Mouse (Mus musculus) lung, postnatal 36 days (tissue): Measurements from ENCODE around the gene Pdf.

Experiments
- DNase-seq: peaks from one replicate; pipeline ENCODE4 v3.0.0; 2022; ENCODE audit warnings: mixed read lengths

The Pdf gene

DNA sequence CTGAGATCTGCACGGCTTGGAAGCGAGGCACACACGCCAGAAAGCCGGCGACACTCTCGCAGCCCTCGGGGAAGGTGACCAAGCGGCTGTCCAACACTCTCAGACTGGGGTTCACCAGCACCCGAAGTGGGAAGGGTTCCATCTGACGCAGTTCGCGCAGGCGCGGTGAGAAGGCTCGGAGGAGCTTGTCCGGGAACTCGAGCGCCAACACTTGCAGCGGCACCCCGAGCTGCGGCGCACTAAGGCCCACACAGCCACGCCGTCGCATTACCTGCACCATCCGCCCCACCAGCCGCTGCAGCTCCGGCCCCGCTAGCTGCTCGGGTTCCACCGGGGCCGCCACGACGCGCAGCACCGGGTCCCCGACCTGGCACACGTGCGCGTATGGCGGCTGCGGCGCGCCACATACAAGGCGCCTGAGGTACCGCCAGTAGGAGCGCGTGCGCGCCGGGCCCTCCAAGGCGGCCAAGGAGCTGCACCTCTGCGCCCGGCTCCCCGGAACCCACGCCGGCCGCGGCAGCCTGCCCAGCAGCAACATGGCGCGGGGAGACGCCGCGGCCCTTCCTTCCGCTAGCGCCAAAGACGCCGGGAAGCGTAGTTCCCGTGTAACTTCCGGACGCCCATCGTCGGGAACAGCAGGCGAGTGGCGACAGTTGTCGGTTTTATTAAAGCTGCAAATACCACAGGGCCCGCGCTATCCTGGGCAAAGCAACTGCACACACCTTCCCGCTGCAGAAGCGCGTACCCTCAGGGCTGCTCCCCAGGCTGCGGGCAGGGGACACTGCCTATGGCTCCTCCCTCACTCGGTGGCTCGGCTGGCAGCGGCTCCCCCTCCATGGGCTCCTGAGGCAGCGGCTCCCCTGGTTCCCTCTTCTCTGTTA, at the start of gene Pdf:
Pdf (minus strand) TSS at position 554 of the 881 bp plus-strand sequence.
- peak; percentile 82 for DNase-seq

DNA sequence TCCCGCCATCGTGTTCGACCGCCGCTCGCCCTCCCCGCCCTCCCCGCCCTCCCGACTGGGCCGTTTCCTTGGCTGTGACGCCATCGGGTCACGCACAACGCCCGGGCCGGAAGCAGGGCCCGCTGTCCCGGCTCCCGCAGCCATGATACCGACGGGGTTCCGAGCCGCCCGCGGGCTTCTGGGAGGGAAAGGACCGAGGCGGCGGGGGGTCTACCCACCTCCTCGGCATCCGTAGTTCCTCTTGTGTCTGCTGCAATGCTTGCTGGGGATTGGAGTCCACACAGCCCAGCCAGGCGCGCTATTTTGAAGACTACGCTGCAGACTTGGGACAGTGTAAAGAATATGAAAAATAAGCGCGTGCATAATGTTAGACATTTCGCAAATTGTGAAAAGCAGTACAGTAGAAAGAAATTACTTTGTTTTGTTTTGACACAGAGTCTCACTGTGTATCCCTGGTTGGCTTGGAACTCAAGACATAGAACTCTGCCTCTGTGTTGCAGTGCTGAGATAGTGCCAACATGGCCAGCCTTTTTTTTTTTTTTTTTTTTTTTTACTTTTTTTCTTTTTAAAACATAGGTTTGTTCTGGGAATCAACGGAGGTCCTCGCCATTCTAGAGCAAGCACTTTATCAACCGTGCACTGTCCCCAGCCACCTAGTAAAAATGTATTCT, 48.1 kb upstream of the Pdf start, which contains the start of gene Terf2:
Terf2 (minus strand) TSS at position 182 of the 671 bp plus-strand sequence.
- peak; percentile 97 for DNase-seq

DNA sequence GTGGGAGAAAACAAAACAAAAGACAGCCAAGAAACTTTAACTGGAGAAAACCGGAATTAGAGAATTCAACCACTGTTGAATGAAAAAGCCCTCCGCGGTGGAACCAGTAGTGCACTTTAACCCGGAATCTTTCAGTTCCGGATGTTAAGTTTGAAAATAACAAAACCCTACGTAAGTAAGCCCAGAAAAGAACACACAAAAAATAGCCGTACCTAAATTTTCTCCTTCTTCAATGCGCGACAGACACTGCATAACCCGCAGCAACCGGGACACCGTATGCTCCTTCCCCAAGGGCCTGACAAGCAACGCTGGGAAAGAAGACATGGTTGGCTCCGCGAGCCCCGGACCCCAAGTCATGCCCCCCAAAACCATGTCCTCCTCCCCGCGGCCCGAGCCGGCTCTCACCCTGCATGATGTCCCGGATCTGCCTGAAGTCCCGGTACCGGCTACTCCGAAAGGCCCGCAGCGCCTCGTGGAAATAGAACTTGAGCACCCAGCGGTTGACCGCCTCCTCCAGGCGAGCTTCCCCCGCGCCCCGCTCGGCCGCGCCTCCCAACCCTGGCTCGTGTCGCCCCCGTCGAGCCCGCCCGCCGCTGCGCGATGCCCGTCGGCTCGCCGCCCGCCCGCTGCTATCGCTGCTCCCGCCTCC, 47.4 kb upstream of the Pdf start:
- no peak for DNase-seq

DNA sequence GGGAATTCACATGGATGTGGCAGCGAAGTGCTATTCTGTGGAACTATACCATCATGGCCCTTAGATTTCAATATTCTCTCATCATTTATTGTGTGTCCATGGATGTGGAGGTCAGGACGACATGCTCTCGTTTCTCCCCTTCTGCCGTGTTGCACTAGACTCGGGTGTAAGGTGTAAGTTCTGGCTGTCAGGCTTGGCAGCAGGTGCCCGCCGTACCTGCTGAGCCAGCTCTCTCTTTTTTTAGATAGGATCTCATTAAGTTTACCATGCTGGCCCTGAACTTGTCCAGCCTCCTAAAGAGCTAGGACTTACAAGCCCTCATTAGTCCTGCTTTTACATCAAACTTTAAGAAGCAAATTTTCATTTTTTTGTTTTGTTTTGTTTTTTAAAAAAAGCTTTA, 42.1 kb upstream of the Pdf start:
- no peak for DNase-seq

DNA sequence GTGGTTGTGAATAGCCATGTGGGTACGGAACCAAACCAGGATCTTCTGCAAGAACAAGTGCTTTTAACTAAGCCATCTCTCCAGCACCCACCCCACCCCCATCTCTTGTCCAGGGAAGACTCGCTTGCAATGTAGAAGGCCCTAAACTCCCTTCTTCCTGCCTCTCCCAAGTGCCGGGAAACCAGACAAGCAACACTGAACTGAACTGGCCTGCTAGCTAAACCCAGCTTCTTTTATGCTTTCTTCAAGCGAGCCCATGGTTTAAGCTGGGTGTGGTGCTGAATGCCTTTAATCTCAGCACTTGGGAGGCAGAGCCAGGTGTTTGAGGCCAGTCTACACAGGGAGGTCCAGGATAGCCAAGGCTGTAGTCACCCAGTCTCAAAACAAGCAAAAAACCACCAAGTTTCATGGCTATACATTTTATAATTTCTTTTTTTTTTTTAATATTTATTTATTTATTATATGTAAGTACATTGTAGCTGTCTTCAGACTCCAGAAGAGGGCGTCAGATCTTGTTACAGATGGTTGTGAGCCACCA, 40.2 kb upstream of the Pdf start:
- no peak for DNase-seq

DNA sequence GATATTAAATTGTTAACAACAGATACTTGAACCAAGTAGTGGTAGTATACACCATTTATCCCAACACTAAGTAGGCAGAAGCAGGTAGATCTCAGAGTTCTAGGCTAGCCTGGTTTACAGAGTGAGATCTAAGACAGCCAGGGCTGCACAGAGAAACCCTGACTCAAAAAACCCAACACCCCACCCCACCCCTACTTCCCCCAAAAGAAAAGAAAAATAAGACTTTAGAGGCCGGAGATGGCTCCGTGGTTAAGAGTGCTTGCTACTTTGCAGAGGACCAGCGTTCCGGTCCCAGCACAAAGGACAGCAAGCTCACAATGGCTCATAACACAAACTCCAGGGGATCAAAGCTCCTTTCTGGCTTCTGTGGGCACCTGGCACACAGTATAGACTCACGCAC, 37.6 kb upstream of the Pdf start:
- no peak for DNase-seq

DNA sequence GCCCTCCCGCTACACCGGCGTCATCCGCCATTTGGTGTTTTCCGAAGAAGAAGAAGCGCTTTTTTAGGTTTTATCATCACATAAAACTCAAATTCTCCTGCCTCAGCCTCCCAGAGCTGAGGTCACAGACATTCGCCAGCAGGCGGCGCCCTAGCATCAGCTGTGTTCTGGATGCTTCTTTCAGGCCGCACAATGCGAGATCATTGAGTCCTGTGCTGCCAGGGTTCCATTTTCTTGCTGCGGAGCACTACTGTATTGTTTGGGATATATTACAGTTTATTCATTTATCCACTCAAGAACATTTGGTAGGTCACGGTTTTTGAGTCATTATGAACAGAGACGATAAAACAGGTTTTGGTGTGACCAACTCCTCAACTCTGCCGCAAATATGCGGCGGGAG, 36.9 kb upstream of the Pdf start:
- no peak for DNase-seq

DNA sequence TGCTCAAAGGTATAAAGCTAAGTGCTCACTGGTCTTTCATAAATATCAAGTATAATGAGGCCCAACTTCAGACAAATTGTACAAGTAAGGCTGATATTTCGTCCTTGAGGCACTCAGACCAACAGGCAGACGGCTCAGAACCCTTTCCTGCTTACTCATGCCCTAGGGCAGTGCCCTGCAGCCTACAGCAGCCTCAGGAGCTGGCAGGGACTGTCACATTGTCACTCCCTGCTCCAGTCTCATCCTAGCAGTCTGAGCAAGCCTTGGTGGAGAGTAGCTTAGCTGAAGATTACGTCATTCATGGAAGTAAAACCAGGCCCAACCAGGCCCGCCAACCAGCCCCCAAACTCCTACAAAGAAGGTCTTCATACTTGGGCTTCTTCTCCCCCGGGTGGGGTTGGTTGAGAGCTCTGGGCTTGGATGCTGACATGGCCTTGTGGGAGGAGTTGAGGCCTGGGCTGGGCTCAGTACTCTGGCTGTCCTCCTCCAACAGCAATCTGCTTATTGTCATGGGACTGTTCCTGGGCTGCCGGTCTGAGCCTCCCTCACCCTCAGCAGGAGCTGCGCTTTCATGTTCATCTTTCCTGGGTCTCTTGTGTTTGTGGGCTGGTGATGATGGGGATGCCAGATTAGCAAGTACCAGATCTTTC, 27.9 kb upstream of the Pdf start:
- DNase-seq, result no peak

DNA sequence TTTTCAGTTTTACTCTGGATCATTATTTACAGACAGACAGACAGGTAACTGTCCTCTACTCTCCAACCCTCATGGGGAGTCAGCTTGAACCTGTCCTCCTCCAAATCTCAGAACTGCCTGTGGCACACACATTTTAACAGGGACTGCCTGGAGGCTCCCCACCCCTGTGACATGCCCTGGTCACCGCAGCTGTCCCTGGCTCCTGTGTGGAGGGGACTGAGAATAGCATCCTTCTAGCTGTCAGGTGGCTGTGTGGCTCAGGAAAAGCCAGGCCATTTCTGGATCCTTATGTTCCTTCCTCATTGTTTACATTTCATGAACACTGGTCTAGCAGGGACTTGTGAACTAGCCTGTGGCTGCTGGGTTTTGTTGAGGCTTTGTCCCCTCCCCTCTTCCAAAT, 25.7 kb upstream of the Pdf start:
- DNase-seq, result no peak

DNA sequence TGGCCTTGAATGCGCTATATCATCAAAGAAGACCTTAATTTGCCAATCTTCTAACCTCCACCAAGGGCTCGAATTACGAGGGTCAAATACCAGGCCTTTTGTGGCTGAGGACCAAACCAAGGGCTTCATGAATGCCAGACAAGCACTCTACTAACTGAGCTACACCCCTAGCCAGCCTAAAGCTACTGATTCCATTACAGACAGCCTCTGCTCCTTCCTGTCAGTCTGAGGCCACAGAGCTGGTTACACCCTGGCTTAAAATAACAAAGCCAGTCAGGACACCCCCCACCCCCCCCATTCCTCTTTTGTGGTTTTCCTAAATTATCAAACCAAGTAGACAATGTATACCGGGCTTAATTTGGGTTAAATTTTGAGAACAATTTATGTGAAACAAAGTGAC, 25.3 kb upstream of the Pdf start:
- DNase-seq, result no peak

DNA sequence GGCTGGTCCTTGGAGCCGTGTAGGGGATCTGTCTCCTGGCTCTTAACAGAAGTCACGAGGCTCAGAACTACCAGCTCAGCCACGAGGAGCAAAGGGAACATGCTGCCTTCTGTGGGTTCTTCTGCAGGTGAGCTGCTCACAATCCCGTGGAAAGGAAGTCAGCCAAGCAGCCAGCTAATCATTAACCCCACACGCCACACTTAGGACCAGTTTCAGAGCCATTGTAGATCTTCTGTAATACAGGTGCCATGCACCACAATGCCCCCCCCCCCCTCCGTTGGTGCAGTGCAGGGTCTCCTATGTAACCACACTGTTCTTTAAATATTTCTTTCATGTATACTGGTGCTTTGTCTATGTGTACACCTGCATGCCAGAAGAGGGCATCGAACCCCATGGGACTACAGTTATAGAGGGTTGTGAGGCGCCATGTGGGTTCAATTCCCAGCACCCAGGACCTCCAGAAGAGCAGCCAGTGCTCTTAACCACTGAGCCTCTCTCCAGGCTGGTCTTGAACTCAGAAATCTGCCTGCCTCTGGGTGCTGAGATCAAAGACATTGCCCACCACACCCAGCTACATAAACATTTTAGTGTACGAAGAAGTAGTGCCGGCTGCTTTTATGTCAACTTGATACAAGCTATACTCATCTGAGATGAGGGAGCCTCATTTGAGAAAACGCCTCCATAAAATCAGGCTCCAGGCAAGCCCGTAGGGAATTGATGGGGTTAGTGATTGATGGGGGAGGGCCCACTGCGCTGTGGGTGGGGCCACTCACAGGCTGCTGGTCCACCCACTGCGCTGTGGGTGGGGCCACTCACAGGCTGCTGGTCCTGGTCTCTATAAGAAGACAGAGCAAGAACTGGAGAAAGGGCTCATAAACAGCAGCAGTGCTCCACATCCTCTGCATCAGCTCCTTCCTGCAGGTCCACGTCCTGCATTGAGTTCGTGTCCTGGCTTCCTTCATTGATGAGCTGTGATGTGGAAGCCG, 17.4 kb upstream of the Pdf start, which contains the start of gene Tmed6:
Tmed6 (minus strand) TSS at position 134 of the 986 bp plus-strand sequence.
- DNase-seq, result peak; percentile 74

DNA sequence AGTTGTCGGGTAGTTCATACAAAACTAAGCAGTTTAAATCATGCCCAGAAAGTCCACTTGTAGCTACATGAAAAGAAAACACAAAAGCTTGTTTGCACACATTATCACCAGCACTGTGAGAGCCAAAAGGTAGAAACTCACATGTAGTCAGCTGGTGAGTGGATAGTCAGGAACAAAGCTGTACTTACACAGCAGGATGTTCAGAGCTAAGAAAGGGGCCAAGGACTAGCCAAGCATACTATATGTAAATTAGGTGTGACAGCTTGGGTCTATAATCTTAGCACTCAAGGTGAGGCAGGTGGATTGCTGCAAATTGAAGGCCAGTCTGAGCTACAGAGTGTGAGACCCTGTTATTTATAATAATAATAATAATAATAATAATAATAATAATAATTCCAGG, 14.2 kb upstream of the Pdf start:
- no peak for DNase-seq

DNA sequence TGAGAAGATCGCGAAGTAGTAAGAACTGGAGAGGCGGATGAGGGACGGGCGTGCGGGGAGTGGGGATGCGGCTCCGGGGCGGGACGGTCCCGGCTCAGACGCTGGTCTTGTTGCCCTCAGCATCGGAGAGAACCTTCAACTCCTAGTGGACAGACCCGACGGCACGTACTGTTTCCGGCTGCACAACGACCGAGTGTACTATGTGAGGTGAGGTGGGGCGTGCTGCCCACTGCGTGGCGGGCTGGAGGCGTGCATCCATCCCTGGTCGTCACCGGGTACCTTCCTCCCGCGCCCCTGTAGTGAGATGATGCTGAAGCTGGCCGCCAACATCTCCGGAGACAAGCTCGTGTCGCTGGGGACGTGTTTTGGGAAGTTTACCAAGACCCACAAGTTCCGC, 8.6 kb upstream of the Pdf start:
- no peak for DNase-seq

DNA sequence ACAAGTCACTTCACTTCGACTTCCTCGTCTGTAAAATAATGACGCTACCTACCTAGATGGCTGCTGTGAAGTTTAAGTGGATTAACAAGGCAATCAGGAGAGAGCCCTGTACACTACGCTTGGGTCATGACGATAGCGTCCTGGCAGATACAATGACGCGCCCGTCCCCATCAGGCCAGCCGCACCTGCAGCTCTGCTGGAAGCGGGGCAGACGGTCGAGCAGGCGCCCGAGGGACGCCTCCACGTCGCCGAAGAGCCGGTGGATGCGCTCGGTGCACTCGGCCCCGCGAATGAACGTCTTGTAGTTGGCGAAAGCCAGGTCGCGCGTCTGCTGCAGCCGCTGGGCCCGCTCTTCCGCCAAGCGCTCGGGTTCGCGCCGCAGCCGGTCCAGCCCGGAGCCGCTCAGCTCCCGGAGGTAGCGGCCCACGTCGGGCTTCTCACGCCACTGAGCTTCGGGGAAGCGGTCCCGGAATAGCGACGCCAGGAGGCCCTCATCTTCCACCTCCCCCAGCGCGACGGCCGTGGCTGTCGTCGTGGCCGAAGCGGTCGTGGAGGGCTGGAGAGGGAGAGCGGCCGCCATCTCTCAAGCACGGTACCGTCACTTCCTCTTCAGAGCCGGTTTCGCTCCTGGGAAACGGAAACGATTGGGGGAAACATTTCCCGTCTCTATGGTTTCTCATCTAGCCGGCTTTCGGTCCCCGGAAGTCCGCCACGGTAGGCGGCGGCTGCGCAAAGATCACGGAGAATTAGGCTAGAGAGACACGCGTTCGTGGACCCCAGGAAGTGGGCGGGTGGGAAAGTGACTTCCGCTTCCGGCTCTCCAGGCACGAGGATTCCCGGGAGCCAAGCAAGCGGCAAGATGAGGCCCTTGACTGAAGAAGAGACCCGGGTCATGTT, 7.9 kb upstream of the Pdf start, which contains the start of the genes Cog8 and Nip7:
Cog8 (minus strand) TSS at position 614 of the 897 bp plus-strand sequence.
Nip7 (plus strand) TSS at position 802 of the 897 bp plus-strand sequence.
- DNase-seq, result peak; percentile 98

DNA sequence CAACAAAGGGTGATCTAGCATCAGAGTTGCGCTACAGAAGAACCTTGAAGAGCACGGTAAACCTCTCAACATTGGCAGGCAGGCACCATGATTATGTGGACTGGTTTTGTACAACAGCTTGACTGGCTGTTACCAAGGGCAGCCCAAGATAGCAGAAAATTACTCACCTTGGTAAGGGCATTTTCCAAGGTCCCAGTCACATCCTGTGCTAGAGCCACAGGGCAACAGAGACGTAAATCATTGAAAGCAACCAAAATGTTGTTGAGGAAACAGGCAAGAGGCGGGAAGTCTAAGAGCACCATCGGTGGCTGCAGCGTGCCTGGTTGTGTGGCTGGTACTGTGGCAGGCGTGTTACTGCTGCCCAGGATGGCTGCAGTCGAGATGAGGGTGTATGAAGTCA, 3.6 kb upstream of the Pdf start:
- DNase-seq, result no peak

DNA sequence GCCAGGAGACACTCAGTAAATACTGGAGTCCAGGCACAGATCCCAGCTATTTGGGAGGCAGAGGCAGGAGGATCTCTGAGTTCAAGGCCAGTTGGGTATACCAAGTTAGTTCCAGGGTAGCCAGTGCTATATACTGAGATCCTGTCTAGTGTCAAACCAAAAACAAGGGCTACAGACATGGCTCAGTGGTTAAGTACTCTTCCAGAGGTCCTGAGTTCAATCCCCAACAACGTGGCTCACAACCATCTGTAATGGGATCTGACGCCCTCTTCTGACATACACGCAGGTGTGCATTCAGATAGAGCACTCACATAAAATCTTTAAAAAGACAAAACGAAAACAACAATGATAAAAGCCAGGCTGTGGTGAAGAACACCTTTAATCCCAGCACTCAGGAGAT, 1.1 kb upstream of the Pdf start:
- no peak for DNase-seq

DNA sequence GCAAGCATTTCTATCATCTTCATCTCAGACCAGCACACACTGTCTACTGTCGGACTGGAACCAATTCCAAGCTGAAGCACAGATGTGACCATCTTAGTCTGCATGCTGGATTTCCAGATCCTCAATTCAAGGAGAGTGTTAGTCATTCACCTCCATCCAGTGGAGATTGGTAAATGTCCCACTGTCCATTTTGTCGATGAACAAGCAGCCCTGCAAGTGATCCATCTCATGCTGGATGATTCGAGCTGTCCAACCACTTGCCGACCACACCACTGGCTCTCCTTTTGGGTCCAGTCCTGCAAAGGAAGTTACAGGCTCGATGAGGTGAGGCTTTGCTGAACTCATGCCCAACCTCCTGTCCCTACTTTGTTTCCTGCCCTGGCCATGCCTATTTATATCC, 1.4 kb downstream of the Pdf start:
- no peak for DNase-seq

DNA sequence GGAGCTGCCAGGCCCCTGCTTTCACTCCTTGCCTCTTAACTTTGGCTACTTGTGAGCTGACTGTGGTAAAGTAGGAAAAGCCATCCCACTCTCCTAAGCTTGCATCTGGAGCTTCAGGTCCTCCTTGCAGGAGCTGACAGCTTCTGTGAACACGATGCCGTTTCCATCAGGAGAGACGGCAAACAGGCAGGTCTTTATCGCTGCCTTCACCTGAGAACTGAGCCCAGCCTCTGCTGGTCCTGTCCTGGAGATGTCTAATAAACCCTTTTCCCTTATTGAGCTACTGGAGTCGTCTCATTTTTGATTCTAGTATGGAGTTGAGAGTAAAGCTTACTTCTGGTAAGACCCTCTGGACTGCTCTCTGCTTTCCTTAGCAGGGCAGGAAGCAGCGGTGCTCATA, 2.9 kb downstream of the Pdf start:
- no peak for DNase-seq

DNA sequence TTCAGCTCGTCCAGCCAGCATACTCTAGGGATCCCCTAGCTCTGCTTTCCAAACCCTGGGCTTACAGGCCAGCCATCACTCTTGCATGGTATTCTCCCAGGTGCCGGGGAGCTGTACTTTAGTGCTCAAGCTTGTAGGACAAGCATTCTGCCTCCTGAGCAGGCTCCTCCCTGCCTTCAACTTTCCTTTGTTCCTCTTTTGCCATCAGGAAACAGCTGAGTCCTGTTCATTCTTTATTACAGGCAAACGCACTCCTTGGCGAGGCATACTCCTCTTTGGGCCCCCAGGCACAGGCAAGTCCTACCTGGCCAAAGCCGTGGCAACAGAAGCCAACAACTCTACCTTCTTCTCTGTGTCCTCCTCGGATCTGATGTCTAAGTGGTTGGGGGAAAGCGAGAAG, 7.8 kb downstream of the Pdf start:
- no peak for DNase-seq

DNA sequence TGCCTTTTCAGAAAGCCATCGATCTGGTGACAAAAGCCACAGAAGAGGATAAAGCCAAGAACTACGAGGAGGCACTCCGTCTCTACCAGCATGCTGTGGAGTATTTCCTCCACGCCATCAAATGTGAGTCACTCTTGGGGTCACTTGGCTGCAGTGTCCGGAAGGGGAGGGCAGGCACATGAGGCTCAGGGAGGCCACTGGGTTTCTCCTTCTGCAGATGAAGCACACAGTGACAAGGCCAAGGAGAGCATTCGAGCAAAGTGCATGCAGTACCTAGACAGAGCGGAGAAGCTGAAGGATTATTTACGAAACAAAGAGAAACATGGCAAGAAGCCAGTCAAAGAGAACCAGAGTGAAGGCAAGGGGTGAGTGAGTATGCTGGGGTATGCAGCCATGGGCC, 11.8 kb downstream of the Pdf start:
- no peak for DNase-seq
